Mouse (Mus musculus) adrenal gland, adult 8-10 months (tissue): ENCODE measurements around the gene Rfk. TPM values are rescaled to one million over a fixed set of nuclear protein-coding genes. Genes with fewer than 3 reads are reported as not detected.

Experiments
- total RNA-seq, 4 experiments: library from RNA; stranded (reverse); gene quantifications; 2 replicates each; pipeline ENCODE4 v1.2.4; 2022

The Rfk gene
- total RNA-seq, 4 experiments from 2014 or later, result 59.9 to 655 (median 176) TPM

Other genes with a start within 250 kb of the Rfk start
- gene Gcnt1, start 21.2 kb upstream of the Rfk start, total RNA-seq, result 1 to 10 TPM; 2.0 to 2.6 (median 2.5) TPM